Mouse (Mus musculus) bone marrow macrophage, adult 2 months (primary cell): ENCODE measurements at regions not wholly inside any gene's neighbourhood (a gene's known extent, or its start where the extent isn't known, plus 50 kb on each side); places are given as distances from the start of the nearest gene placed in this dataset.

Experiments used
- CTCF ChIP-seq: IDR thresholded peaks from 2 replicates; pipeline ENCODE4 v1.5.1; 2012; ENCODE audit warnings: low read depth, mild to moderate bottlenecking, low read length, moderate library complexity
- POLR2A ChIP-seq: IDR thresholded peaks from 2 replicates; pipeline ENCODE4 v1.6.1; 2012; ENCODE audit warnings: mild to moderate bottlenecking, low read depth, low read length, borderline replicate concordance

- no peak for TF ChIP-seq POLR2A
- TF ChIP-seq CTCF, result no peak
Observed at GRCm38 (mm10) chr19:33021161-33021560, 263.9 kb downstream of the Pten start.
